Mouse (Mus musculus) liver, adult 2 months (tissue): Measurements from ENCODE around the gene Vsx2. TPM values are rescaled to one million over a fixed set of nuclear protein-coding genes. Genes with fewer than 3 reads are reported as not detected.

Experiments
- DNase-seq: peaks from one replicate; pipeline ENCODE4 v3.0.0-alpha.2; 2011; ENCODE audit warnings: low read depth, low spot score; ENCODE audit errors: extremely low read depth
- H3K27ac ChIP-seq: fragments of 200-500 bp; replicated peaks from 2 replicates; pipeline ENCODE4 v1.5.1; 2012; ENCODE audit warnings: low read depth, mild to moderate bottlenecking, control low read depth, inconsistent platforms, low read length; ENCODE audit not compliant: insufficient read depth
- H3K27me3 ChIP-seq: fragments of 200-500 bp; 2 replicates; pipeline ENCODE4 v1.6.1; 2012; ENCODE audit warnings: mild to moderate bottlenecking, moderate library complexity, low read length, inconsistent platforms; ENCODE audit not compliant: control insufficient read depth, insufficient read depth
- H3K36me3 ChIP-seq: fragments of 200-500 bp; 2 replicates; pipeline ENCODE4 v1.6.1; 2012; ENCODE audit warnings: low read length, inconsistent platforms; ENCODE audit not compliant: control insufficient read depth, insufficient read depth
- H3K4me1 ChIP-seq: fragments of 200-500 bp; 2 replicates; pipeline ENCODE4 v1.6.1; 2011; ENCODE audit warnings: low read length; ENCODE audit not compliant: control insufficient read depth, insufficient read depth
- H3K4me3 ChIP-seq: fragments of 200-500 bp; 2 replicates; pipeline ENCODE4 v1.5.1; 2011; ENCODE audit warnings: low read depth, mild to moderate bottlenecking, control low read depth, low read length, moderate library complexity; ENCODE audit not compliant: insufficient read depth
- H3K79me2 ChIP-seq: fragments of 200-500 bp; 2 replicates; pipeline ENCODE4 v1.6.1; 2012; ENCODE audit warnings: inconsistent platforms, mild to moderate bottlenecking, low read length, moderate library complexity; ENCODE audit not compliant: control insufficient read depth, insufficient read depth
- H3K9ac ChIP-seq: fragments of 200-500 bp; 2 replicates; pipeline ENCODE4 v1.6.1; 2012; ENCODE audit warnings: low read depth, mild to moderate bottlenecking, control low read depth, inconsistent platforms, low read length
- CTCF ChIP-seq: fragments of 200-500 bp; IDR thresholded peaks from 2 replicates; pipeline ENCODE4 v1.5.1; 2011; ENCODE audit warnings: low read depth, low read length, control low read depth
- POLR2A ChIP-seq: fragments of 200-500 bp; IDR thresholded peaks from 2 replicates; pipeline ENCODE4 v1.6.1; 2011; ENCODE audit warnings: low read length, control low read depth; ENCODE audit not compliant: insufficient read depth; ENCODE audit errors: extremely low read depth
- WGBS: fragments of 180-500 bp; shearing (Covaris S2); methylation state at CpG from one replicate; pipeline ENCODE4 v1.1.7; 2018; 5-methylcytosine and 5-hydroxymethylcytosine counted together
- polyA plus RNA-seq: library from polyadenylated mRNA; depleted of rRNA; stranded (reverse); fragments of >200 nt; gene quantifications from 2 replicates; pipeline ENCODE4 v1.2.3, GENCODE M21; 2012
- total RNA-seq: library from RNA; depleted of rRNA; stranded (reverse); fragments of >200 nt; gene quantifications from 2 replicates; pipeline ENCODE4 v1.2.3, GENCODE M21; 2014

The Vsx2 gene
- total and polyA plus RNA-seq, 2 experiments, result not detected

DNA sequence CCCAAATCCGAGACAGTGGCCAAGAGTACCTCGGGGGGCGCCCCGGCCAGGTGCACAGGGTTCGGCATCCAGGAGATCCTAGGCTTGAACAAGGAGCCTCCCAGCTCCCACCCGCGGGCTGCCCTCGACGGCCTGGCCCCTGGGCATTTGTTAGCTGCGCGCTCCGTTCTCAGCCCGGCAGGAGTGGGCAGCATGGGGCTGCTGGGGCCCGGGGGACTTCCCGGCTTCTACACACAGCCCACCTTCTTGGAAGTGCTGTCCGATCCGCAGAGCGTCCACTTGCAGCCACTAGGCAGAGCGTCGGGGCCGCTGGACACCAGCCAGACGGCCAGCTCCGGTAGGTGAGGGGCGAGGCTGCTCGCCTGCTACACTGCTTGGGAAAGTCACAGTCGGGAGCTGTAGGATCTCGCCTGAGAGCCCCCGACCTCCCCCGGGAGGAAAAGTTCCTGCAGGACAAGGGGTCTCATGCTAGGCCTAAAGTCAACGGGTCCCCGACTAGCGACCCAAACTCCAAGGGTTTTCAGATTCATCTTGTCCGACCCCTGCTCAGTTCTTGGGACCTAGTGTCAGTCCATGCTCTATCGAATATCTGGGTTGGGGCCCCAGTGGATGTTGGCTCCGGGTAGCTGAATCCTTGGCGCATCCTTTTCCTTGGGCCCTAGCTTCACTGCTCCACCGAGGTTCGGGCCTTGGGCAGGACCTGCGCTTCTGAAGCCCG is 573 bp downstream of the Vsx2 start:
- no peak overlapping the region for H3K4me3 ChIP-seq
- no peaks in the 10 kb centered on the region for H3K4me1 ChIP-seq
- no peak overlapping the region for H3K9ac ChIP-seq
- TF ChIP-seq CTCF (no peak), POLR2A (no peak)
- H3K27ac ChIP-seq, result no peak overlapping the region
- no peak for DNase-seq
- 5% methylated on average over 40 of the region's 40 CpGs for WGBS
- H3K36me3 ChIP-seq, result no peaks in the 10 kb centered on the region
- H3K79me2 ChIP-seq, result no peaks in the 10 kb centered on the region
- H3K27me3 ChIP-seq, result peaks cover 22% of the 10 kb centered on the region

DNA sequence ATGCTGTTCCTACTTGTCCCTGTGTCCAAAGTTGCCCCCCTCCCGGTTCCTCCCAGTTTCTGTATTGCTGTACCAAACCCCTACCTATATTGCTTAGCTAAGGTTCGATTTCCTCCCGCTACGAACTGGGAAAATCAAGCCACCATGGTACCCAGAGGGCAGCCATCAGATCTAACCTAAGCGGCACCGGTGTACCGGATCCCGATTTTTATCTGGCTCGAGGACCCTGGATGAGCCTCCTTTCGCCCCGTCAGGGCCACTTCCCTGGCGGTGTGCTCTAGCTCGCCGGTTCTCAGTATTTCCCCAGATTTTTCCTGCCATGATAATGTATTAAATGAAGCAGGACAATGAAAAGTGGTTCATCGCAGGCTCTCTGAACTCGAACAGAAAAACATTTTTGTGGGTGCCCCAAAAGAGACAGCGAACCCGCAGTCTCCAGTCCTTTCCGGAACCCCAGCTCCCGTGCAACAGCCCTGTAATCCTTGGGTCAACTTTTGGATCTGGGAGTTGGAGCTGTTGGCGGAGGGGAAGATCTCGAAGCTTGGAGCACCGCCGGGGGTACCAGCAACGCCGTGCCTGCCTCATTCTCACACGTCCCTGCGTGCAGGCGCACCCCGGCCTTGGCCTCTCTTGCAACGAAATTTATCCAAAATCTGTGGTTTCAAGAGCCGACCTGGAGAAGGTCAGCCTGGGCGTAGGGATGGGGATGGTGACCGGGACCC is 1.3 kb downstream of the Vsx2 start:
- TF ChIP-seq CTCF (no peak), POLR2A (no peak)
- DNase-seq, result no peak
- 8% methylated on average over 34 of the region's 34 CpGs for WGBS
- Histone ChIP-seq H3K4me1 (no peaks in the 10 kb centered on the region), H3K27me3 (peaks cover 22% of the 10 kb centered on the region), H3K4me3 (no peak overlapping the region), H3K27ac (no peak overlapping the region), H3K36me3 (no peaks in the 10 kb centered on the region), H3K79me2 (no peaks in the 10 kb centered on the region), H3K9ac (no peak overlapping the region)

DNA sequence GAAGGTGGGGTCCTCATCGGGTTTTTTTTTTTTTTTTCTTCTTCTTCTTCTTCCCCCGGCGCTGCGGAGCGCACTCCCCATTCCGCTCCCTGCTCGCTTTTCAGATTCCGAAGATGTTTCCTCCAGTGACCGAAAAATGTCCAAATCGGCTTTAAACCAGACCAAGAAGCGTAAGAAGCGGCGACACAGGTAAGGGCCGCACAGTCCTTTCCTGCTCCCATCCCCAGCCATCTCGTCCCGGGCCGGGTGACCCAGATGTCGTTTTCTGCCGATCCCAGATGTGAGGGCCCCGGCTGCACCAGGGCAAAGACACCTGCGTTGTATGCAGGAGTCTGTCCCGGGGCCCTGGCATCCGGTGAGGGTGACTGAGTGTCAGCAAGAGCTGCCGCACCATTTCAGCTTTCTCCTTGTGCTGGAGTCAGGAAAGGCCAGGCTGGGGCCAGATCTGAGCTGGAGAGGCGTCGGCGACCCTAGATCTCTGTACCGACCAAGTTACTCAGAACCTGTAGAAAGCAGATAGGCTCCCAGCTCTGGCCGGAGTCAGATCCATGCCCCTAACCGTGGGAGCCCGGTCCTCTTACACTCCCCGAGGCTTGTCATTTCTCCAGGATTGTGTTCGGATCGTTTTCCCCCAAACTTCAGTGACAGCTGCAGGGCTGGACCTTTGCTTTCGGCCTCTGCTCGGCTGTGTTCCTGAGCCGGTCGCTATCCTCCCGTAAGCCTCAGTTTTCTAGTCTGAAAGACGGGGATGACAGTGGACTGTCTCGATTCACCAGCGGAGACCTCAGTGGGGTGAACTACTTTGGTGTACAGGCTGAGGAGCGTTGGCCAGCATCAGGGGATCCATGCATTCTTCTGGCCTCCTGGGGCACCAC is 2.1 kb downstream of the Vsx2 start:
- no peaks in the 10 kb centered on the region for H3K36me3 ChIP-seq
- TF ChIP-seq POLR2A, result no peak
- no peak for TF ChIP-seq CTCF
- DNase-seq, result no peak
- peaks cover 22% of the 10 kb centered on the region for H3K27me3 ChIP-seq
- H3K27ac ChIP-seq, result no peak overlapping the region
- no peaks in the 10 kb centered on the region for H3K4me1 ChIP-seq
- no peak overlapping the region for H3K9ac ChIP-seq
- H3K4me3 ChIP-seq, result no peak overlapping the region
- no peaks in the 10 kb centered on the region for H3K79me2 ChIP-seq
- WGBS, result 5% methylated on average over 43 of the region's 43 CpGs

DNA sequence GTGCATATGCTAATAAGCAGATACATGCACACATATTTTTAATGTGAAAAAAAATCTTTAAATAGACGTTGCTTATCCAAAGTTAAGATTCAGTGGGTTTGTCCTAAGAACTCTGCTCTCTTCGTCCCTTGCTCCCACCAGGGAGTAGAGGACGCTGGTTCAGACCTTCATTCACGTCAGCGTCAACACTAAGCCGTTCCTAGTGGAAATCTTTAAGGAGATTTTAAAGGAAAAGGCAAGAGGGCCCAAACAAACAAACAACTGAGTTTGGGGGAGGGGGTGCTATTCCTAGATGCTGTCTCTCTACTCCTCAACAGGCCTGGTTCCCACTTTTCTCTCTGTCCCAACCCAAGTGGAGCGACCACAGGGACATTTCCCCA is 2.8 kb downstream of the Vsx2 start:
- Histone ChIP-seq H3K27ac (no peak overlapping the region), H3K79me2 (no peaks in the 10 kb centered on the region), H3K27me3 (peaks cover 22% of the 10 kb centered on the region), H3K9ac (no peak overlapping the region), H3K4me3 (no peak overlapping the region), H3K4me1 (no peaks in the 10 kb centered on the region), H3K36me3 (no peaks in the 10 kb centered on the region)
- DNase-seq, result no peak
- TF ChIP-seq CTCF, result no peak
- no peak for TF ChIP-seq POLR2A
- 15% methylated on average over 7 of the region's 7 CpGs for WGBS

DNA sequence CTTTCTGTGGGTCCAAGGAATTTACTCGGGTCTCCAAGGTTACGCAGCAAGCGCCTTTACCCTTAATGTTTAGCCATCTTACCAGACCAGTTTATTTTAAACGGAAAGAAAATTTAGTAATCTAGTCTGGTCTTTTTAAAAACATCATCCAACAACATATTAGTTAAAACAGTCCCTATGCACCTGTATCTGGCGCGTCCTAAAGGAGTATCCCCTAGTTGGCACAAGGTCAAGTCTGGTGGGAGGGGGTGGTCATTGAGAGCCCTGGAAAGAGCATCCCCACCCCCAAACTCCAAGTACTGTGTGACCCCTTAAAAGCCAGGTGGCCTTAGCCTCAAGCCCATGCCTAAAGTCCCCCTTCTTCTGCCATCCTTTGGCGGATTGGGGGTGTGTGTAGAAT is 3.5 kb downstream of the Vsx2 start:
- Histone ChIP-seq H3K4me3 (no peak overlapping the region), H3K36me3 (no peaks in the 10 kb centered on the region), H3K9ac (no peak overlapping the region), H3K27me3 (peaks cover 22% of the 10 kb centered on the region), H3K79me2 (no peaks in the 10 kb centered on the region), H3K27ac (no peak overlapping the region), H3K4me1 (no peaks in the 10 kb centered on the region)
- 41% methylated on average over 7 of the region's 7 CpGs for WGBS
- TF ChIP-seq POLR2A (no peak), CTCF (no peak)
- no peak for DNase-seq
